In genomic region chr11:32398446-32398845, GRCm38 (mm10) we compare ENCODE assay signal across 11 mouse cellular contexts. TPM values are rescaled to one million over a fixed set of nuclear protein-coding genes. Genes with fewer than 3 reads are reported as not detected.
DNase-seq lines count a peak whose midpoint lies in the region; ATAC-seq and TF ChIP-seq lines count a peak whose summit lies in the region.
"Had no signal": no experiment of that assay in that cellular context is flagged by ENCODE, and none has a peak within 500 bp of the region (broad histone marks: within the 10 kb centered on the region; RNA-seq: fewer than 3 reads in every experiment).

No protein-coding gene starts in this region.

- no peak for TF ChIP-seq CTCF in embryonic fibroblast, embryonic 13.5 days (IDR thresholded peaks at IDR 0.05; ENCODE audit: borderline replicate concordance, insufficient read depth, low read length)

- H3K9ac ChIP-seq in kidney, embryonic 15.5 days, result no peak overlapping the region
- no peak overlapping the region for H3K9ac ChIP-seq in heart, embryonic 12.5 days

- no peak for TF ChIP-seq POLR2A in embryonic fibroblast, embryonic 13.5 days (IDR thresholded peaks at IDR 0.05; ENCODE audit: low read depth, low read length)

- no peak for ATAC-seq in kidney, embryonic 15.5 days (replicated peaks; ENCODE audit: low FRiP score)
- ATAC-seq in heart, embryonic 12.5 days (ENCODE audit: insufficient number of reproducible peaks, low FRiP score), result no peak

- H3K36me3 ChIP-seq in kidney, embryonic 15.5 days, result peaks cover 70% of the 10 kb centered on the region
- peaks cover 42% of the 10 kb centered on the region for H3K36me3 ChIP-seq in heart, embryonic 12.5 days

- 69% methylated on average over 2 of the region's 2 CpGs for WGBS in kidney, embryonic 15.5 days
- 48% methylated on average over 2 of the region's 2 CpGs for WGBS in heart, embryonic 12.5 days

- H3K9me3 ChIP-seq in kidney, embryonic 15.5 days (replicated peaks), result no peaks in the 10 kb centered on the region
- no peaks in the 10 kb centered on the region for H3K9me3 ChIP-seq in heart, embryonic 12.5 days (replicated peaks)

- no peak overlapping the region for H3K4me3 ChIP-seq in kidney, embryonic 15.5 days (replicated peaks)
- no peak overlapping the region for H3K4me3 ChIP-seq in embryonic fibroblast, embryonic 13.5 days (ENCODE audit: insufficient read depth, low read length)
- no peak overlapping the region for H3K4me3 ChIP-seq in heart, embryonic 12.5 days
- H3K4me3 ChIP-seq: hindbrain, embryonic 10.5 days had no signal

- no peaks in the 10 kb centered on the region for H3K27me3 ChIP-seq in kidney, embryonic 15.5 days
- no peaks in the 10 kb centered on the region for H3K27me3 ChIP-seq in heart, embryonic 12.5 days (replicated peaks)

- DNase-seq in kidney, adult 18-20 months, result no peak
- DNase-seq in retina, postnatal 1 day, result peak; percentile 29
- no peak for DNase-seq in layer of hippocampus, adult 11-12 months (ENCODE audit: low spot score)
- no peak for DNase-seq in layer of hippocampus, adult 8-10 months (ENCODE audit: low spot score in 2 of 2)
- no peak for DNase-seq in thymus, postnatal 14 days
- DNase-seq: kidney, postnatal 25 days had no signal

- no peak overlapping the region for H3K4me2 ChIP-seq in kidney, embryonic 15.5 days
- H3K4me2 ChIP-seq in heart, embryonic 12.5 days, result peak overlapping the region; percentile 7; the same call in 1 of the 2 replicates

- H3K4me1 ChIP-seq in kidney, embryonic 15.5 days, result no peaks in the 10 kb centered on the region
- peaks cover 7% of the 10 kb centered on the region; the same call in 1 of the 2 replicates for H3K4me1 ChIP-seq in embryonic fibroblast, embryonic 13.5 days (ENCODE audit: control insufficient read depth, insufficient read depth, low read length)
- peaks cover 9% of the 10 kb centered on the region for H3K4me1 ChIP-seq in heart, embryonic 12.5 days (replicated peaks)

- 0 out of 2 replicates have a peak overlapping the region, but pooled peaks have one; percentile 22 for H3K27ac ChIP-seq in kidney, embryonic 15.5 days
- peak overlapping the region; percentile 76 for H3K27ac ChIP-seq in embryonic fibroblast, embryonic 13.5 days (ENCODE audit: insufficient read depth, low read length)
- H3K27ac ChIP-seq in heart, embryonic 12.5 days (ENCODE audit: poor library complexity, severe bottlenecking), result peak overlapping the region; percentile 49; the same call in 1 of the 2 replicates
- H3K27ac ChIP-seq: hindbrain, embryonic 10.5 days; macrophage had no signal

RNA-seq across cellular contexts. Expression of gene Sh3pxd2b, which starts 50.8 kb away (rescaled TPM):
- polyA plus RNA-seq in kidney, embryonic 15.5 days (2015; fragmentation: Nextera tagmentation; extraction: Ambion mirVana), result 18.2 and 21.8 TPM in 2 replicates
- polyA plus RNA-seq in embryonic fibroblast, embryonic 13.5 days (2011; ENCODE audit: insufficient read length, low read depth, missing spikeins), result 53.6 and 58.8 TPM in 2 replicates
- 16.5 and 17.6 TPM in 2 replicates for polyA plus RNA-seq in heart, embryonic 12.5 days (2016; fragmentation: Nextera tagmentation; extraction: Ambion mirVana)
- total RNA-seq in layer of hippocampus, adult 8-10 months (2022), result 10 to 100 TPM; 12.8 to 13.8 (median 13.2) TPM

RNA-seq across cellular contexts. Expression of gene Ubtd2, which starts 56.7 kb away (rescaled TPM):
- polyA plus RNA-seq in kidney, embryonic 15.5 days (2015; fragmentation: Nextera tagmentation; extraction: Ambion mirVana), result 45.1 and 46.1 TPM in 2 replicates
- polyA plus RNA-seq in embryonic fibroblast, embryonic 13.5 days (2011; ENCODE audit: insufficient read length, low read depth, missing spikeins), result 37.1 and 47.0 TPM in 2 replicates
- 34.8 and 37.0 TPM in 2 replicates for polyA plus RNA-seq in heart, embryonic 12.5 days (2016; fragmentation: Nextera tagmentation; extraction: Ambion mirVana)
- 10 to 100 TPM; 26.3 to 28.8 (median 28.3) TPM for total RNA-seq in layer of hippocampus, adult 8-10 months (2022)

Comparison
In these comparisons a context has a peak if more than half of its experiments do, and no peak if none do; other contexts are left out.
1. H3K27ac ChIP-seq: peak in every context shown above with its lines; median percentile 76 in embryonic fibroblast, embryonic 13.5 days; 49 in heart, embryonic 12.5 days; 22 in kidney, embryonic 15.5 days.